Comparison of ENCODE assay signal across 8 mouse cellular contexts in genomic region chr7:38141747-38142545, GRCm38 (mm10). TPM values are rescaled to one million over a fixed set of nuclear protein-coding genes. Genes with fewer than 3 reads are reported as not detected.
DNase-seq lines count a peak whose midpoint lies in the region; ATAC-seq lines count a peak whose summit lies in the region.

No protein-coding gene starts in this region.

- H3K27ac ChIP-seq in heart, embryonic 11.5 days (ENCODE audit: low read depth, low read length), result no peak overlapping the region
- no peak overlapping the region for H3K27ac ChIP-seq in midbrain, embryonic 14.5 days (replicated peaks; ENCODE audit: low read depth, low read length)

- intact Hi-C loops in left cerebral cortex, postnatal 36 days (cut with DNase I), result loop anchor here (2.0 to 10.0 kb wide), 3 partner anchors 81 to 767 kb away; partner anchors contain the start of gene Zfp536

- H3K9me3 ChIP-seq in heart, embryonic 11.5 days (replicated peaks; ENCODE audit: control insufficient read depth, low read length), result no peaks in the 10 kb centered on the region
- no peaks in the 10 kb centered on the region for H3K9me3 ChIP-seq in midbrain, embryonic 14.5 days (ENCODE audit: control insufficient read depth, low read length)

- peak; percentile 92 for DNase-seq in heart, adult 11 months
- DNase-seq in embryo, embryonic 10.5 days (ENCODE audit: low spot score), result peak; percentile 97
- peak; percentile 52 for DNase-seq in gastrocnemius, postnatal 25 days
- peak; percentile 59 for DNase-seq in kidney, adult 11 months
- DNase-seq in left cerebral cortex, postnatal 36 days (ENCODE audit: low spot score in 2 of 2), result peak; percentile 73 to 82
- DNase-seq in midbrain, embryonic 14.5 days, result peak; percentile 96
- DNase-seq in spleen, adult 12 weeks (ENCODE audit: low spot score), result peak; percentile 44

- H3K27me3 ChIP-seq in heart, embryonic 11.5 days (ENCODE audit: control insufficient read depth, insufficient read depth, low read length), result no peaks in the 10 kb centered on the region
- H3K27me3 ChIP-seq in midbrain, embryonic 14.5 days (ENCODE audit: control insufficient read depth, insufficient read depth, low read length), result no peaks in the 10 kb centered on the region

- WGBS in heart, embryonic 11.5 days (ENCODE audit: insufficient replicate concordance), result 62% methylated on average over 13 of the region's 13 CpGs
- WGBS in midbrain, embryonic 14.5 days, result 67% methylated on average over 13 of the region's 13 CpGs

- H3K4me3 ChIP-seq in heart, embryonic 11.5 days (ENCODE audit: low read depth, low read length), result no peak overlapping the region
- H3K4me3 ChIP-seq in midbrain, embryonic 14.5 days (replicated peaks; ENCODE audit: low read depth, low read length), result no peak overlapping the region

- H3K4me1 ChIP-seq in heart, embryonic 11.5 days (ENCODE audit: control insufficient read depth, insufficient read depth, low read length), result no peaks in the 10 kb centered on the region
- H3K4me1 ChIP-seq in midbrain, embryonic 14.5 days (ENCODE audit: control insufficient read depth, insufficient read depth, low read length), result no peaks in the 10 kb centered on the region

- ATAC-seq in heart, embryonic 11.5 days (replicated peaks; ENCODE audit: insufficient number of reproducible peaks, low FRiP score, low TSS enrichment), result no peak
- ATAC-seq in midbrain, embryonic 14.5 days (ENCODE audit: low FRiP score, low TSS enrichment), result peak; percentile 27

- no peak overlapping the region for H3K4me2 ChIP-seq in heart, embryonic 11.5 days
- no peak overlapping the region for H3K4me2 ChIP-seq in midbrain, embryonic 14.5 days (ENCODE audit: low read length)

- no peak overlapping the region for H3K9ac ChIP-seq in heart, embryonic 11.5 days (ENCODE audit: low read depth, low read length)
- no peak overlapping the region for H3K9ac ChIP-seq in midbrain, embryonic 14.5 days (replicated peaks; ENCODE audit: low read length)

- H3K36me3 ChIP-seq in heart, embryonic 11.5 days (ENCODE audit: control insufficient read depth, insufficient read depth, low read length), result no peaks in the 10 kb centered on the region
- no peaks in the 10 kb centered on the region for H3K36me3 ChIP-seq in midbrain, embryonic 14.5 days (ENCODE audit: control insufficient read depth, insufficient read depth, low read length)

RNA-seq across cellular contexts. Expression of gene Ccne1, which starts 34.6 kb away (rescaled TPM):
- polyA plus RNA-seq in heart, embryonic 11.5 days (2014; fragmentation: Nextera tagmentation; extraction: Ambion mirVana), result 54.3 and 55.4 TPM in 2 replicates
- 1 to 10 TPM in 1 of 2 experiments, under 1 TPM in 1; 0.33 to 1.3 TPM for total RNA-seq in gastrocnemius, postnatal 25 days (2021)
- total RNA-seq in left cerebral cortex, postnatal 36 days (2021), result 10 to 100 TPM; 17.8 to 19.8 TPM
- 11.9 and 14.1 TPM in 2 replicates for polyA plus RNA-seq in midbrain, embryonic 14.5 days (2014; fragmentation: Nextera tagmentation; extraction: Ambion mirVana)

RNA-seq across cellular contexts. Expression of gene 1600014C10Rik, which starts 41.1 kb away (rescaled TPM):
- polyA plus RNA-seq in heart, embryonic 11.5 days (2014; fragmentation: Nextera tagmentation; extraction: Ambion mirVana), result 13.2 and 13.9 TPM in 2 replicates
- 10 to 100 TPM; 21.2 to 23.0 TPM for total RNA-seq in gastrocnemius, postnatal 25 days (2021)
- total RNA-seq in left cerebral cortex, postnatal 36 days (2021), result 10 to 100 TPM; 23.8 to 24.5 TPM
- 24.9 and 31.2 TPM in 2 replicates for polyA plus RNA-seq in midbrain, embryonic 14.5 days (2014; fragmentation: Nextera tagmentation; extraction: Ambion mirVana)

Comparison
In these comparisons a context has a peak if more than half of its experiments do, and no peak if none do; other contexts are left out.
1. DNase-seq: peak in every context shown above with its lines; median percentile 97 in embryo, embryonic 10.5 days; 96 in midbrain, embryonic 14.5 days; 92 in heart, adult 11 months; 78 in left cerebral cortex, postnatal 36 days; 59 in kidney, adult 11 months; 52 in gastrocnemius, postnatal 25 days; 44 in spleen, adult 12 weeks.
2. RNA of gene Ccne1, which starts 34.6 kb away (total RNA-seq): 17.8 to 19.8 TPM in left cerebral cortex, postnatal 36 days; 0.33 to 1.3 TPM in gastrocnemius, postnatal 25 days; every median in the first group is over 4 times any median in the second.